Mouse (Mus musculus): Measurements from ENCODE around the gene Isl1. TPM values are rescaled to one million over a fixed set of nuclear protein-coding genes. Genes with fewer than 3 reads are reported as not detected.

The Isl1 gene
- polyA plus RNA-seq (2015; fragmentation: Nextera tagmentation; extraction: Ambion mirVana): 14.5 and 20.6 TPM in 2 replicates

DNA sequence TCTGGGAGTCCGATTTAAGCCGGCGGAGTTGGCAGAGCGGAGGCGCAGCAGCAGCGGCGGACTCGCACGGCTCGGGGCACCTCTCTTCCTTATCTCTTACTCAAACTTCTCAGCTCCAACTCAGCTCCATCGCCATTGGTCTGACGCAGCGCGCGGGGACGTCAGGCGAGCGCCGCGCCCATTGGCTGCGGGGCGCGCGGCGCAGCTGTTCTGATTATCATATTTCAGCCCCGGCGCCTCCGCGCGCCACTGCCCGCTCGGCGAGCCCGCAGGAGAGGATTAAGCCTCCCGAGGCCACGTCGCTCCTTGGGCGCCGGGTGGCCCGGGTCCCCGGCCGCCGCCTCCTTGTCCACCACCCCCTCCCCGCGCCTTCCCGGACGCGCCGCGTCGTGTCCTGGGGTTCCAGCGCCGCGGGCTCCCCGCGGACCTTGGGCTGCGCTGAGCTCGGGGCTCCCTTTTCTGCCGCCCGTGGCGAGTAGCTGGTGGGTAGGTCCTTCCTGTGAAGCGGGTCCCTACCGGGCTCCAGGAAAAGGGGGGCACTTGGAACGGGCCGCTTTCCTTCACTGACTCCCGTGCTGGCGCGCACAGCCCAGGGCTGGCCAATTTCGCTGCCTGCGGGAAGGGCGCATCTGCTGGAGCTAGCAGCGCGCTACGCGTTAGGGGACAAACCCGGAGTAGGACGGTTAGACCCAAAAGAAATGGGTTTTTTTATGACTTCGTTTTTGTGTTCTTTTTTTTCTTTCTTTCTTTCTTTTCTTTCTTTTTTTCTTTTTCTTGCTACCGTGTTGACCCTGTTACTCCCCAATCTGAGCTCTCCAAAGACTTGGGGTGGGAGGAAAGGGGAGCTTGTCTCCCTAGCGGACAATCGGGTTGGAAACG is at the start of gene Isl1:
Isl1 (minus strand) TSS at position 106 of the 879 bp plus-strand sequence.
- Histone ChIP-seq H3K9me3 (no peaks in the 10 kb centered on the region), H3K9ac (no peak within 1 kb of the TSS), H3K4me3 (peak within 1 kb of the TSS; percentile 41), H3K27ac (replicated peaks) (no peak within 1 kb of the TSS), H3K4me2 (peak within 1 kb of the TSS; percentile 67), H3K36me3 (no peaks in the 10 kb centered on the region), H3K4me1 (replicated peaks) (peaks cover 8% of the 10 kb centered on the region), H3K27me3 (peaks cover 80% of the 10 kb centered on the region)
- WGBS: under 1% methylated on average over 82 of the region's 82 CpGs
- ATAC-seq (ENCODE audit: low FRiP score, low read depth): peak; percentile 87

DNA sequence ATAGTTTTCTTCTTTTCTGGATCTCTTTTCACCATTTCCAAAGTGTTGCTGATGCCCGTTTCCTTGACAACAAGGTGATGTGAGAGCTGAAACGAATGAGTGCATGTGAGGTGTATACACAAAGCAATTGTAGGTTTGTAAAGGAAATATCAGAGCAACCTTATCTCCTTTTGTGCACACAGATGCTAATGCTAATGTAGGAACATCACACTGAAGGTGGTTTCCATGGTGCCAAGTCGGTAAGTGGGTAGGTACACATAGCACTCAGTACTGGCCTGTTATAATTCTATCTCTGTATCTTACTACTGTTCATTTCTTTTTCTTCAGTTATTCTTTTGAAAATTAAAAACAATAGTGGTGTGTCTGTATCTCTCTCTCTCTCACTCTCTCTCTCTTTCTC is 26.3 kb upstream of the Isl1 start:
- Histone ChIP-seq H3K9ac (no peak overlapping the region), H3K9me3 (no peaks in the 10 kb centered on the region), H3K4me2 (no peak overlapping the region), H3K4me3 (no peak overlapping the region), H3K36me3 (no peaks in the 10 kb centered on the region), H3K4me1 (replicated peaks) (no peaks in the 10 kb centered on the region), H3K27ac (replicated peaks) (no peak overlapping the region), H3K27me3 (no peaks in the 10 kb centered on the region)
- 74% methylated on average over 3 of the region's 3 CpGs for WGBS
- ATAC-seq (ENCODE audit: low FRiP score, low read depth): no peak

DNA sequence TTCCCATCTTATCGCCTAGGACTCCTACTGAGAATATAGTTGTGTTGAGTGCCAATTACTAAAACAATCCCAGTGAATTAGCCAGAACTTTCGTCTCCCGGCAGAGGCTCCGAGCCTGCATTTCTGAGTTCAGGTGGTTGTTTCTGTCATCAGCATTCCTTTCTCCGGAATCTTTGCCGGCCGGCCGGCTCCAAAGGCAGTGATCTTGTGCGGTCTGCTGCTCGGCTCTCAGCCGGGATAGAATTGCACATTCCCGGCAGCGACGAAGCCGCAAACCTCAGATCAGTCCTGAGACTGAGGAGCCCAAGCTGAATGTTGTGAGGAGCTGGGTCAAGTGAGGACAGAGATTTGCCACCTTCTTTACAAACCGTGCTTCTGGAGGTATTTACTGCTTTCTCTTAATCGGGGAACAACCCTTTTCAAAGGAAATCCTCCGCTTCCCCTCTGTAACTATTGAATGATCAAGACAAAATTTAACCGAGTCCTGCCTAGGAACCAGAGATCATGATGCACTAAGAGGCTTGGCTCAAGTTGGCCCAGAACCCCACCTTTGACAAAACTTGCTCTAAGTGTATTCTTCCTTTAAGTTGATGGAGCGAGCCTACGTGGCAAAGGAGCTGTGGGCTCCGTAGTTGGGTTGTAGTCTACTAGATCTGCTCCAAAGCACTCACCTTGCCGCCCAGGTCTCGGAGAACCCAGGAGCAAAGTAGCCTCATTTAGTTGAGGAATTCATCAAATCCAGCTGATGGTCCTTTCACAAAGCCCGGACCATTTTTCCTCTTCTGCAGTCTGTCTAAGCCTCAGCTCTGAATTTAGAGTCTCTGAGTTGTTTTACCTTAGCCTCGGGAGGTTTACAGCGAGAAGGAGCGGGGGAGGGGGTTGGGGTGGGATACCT is 4.4 kb upstream of the Isl1 start:
- Histone ChIP-seq H3K27me3 (peaks cover 67% of the 10 kb centered on the region), H3K27ac (replicated peaks) (no peak overlapping the region), H3K36me3 (no peaks in the 10 kb centered on the region), H3K9ac (no peak overlapping the region), H3K4me1 (replicated peaks) (peaks cover 8% of the 10 kb centered on the region), H3K9me3 (no peaks in the 10 kb centered on the region), H3K4me3 (no peak overlapping the region), H3K4me2 (no peak overlapping the region)
- WGBS: under 1% methylated on average over 28 of the region's 28 CpGs
- ATAC-seq (ENCODE audit: low FRiP score, low read depth): no peak

DNA sequence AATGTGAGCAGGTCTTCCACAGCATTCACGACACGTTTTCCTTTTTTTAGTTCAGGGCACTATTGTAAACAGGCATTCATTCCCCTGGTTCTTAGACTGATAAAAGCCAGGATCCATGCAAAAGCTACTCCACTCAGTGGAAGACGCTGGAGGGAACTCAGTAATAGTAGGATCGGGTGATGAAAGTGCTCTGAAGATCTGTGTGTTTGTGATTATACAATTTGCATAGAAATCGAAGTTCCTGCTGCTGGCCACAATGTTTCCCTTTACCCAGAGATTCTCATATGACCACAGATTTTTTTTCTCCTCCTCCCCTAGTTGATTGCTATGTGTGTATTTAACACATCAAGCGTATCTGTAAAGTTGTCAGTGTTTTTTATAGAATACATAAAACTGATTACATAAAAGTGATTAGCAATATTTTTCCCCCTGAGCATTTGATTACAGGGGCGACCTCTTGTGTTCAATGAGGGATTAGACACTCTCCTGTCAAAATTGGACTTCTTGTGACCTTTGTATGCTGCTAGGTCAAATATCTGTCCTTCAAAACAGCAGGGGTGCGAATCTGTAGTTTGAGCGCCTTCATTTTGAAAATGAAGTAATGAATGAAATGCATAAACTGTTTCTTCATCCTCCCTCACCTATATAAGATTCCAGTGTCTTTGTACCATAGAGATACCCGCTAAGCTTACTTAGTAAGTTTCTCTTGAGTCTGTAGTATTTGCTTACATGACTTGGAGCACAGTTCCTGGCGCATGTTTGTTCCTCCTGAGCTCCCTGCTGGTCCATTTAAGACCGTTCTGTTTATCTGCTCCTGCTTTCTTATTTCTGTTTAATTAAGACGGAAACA is 2.6 kb upstream of the Isl1 start:
- H3K9me3 ChIP-seq: no peaks in the 10 kb centered on the region
- H3K4me1 ChIP-seq (replicated peaks): peaks cover 8% of the 10 kb centered on the region
- H3K27me3 ChIP-seq: peaks cover 69% of the 10 kb centered on the region
- no peak overlapping the region for H3K9ac ChIP-seq
- H3K4me2 ChIP-seq: no peak overlapping the region
- H3K4me3 ChIP-seq: no peak overlapping the region
- 2% methylated on average over 13 of the region's 13 CpGs for WGBS
- no peak for ATAC-seq (ENCODE audit: low FRiP score, low read depth)
- no peak overlapping the region for H3K27ac ChIP-seq (replicated peaks)
- H3K36me3 ChIP-seq: no peaks in the 10 kb centered on the region

DNA sequence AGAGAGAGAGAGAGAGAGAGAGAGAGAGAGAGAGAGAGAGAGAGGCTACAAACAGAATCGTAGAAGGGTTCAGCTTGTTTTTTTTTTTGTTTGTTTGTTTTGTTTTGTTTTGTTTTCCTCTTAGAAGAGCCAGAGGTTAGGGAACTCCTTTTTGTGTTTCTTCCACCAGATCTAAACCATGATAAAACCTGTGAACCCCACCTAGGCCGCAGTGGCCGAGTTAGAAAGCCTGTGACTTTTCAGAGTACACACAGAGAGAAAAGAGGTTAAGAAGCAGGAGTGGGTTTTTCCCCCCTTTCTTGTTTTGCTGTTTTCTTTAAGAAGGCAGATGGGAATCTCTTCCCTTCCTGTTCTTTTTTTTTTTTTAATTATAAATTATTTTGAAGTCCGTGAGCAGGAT is 1.5 kb upstream of the Isl1 start:
- no peak overlapping the region for H3K9ac ChIP-seq
- WGBS: 5% methylated on average over 4 of the region's 4 CpGs
- H3K36me3 ChIP-seq: no peaks in the 10 kb centered on the region
- H3K4me3 ChIP-seq: no peak overlapping the region
- no peak for ATAC-seq (ENCODE audit: low FRiP score, low read depth)
- H3K4me2 ChIP-seq: no peak overlapping the region
- peaks cover 77% of the 10 kb centered on the region for H3K27me3 ChIP-seq
- peaks cover 8% of the 10 kb centered on the region for H3K4me1 ChIP-seq (replicated peaks)
- no peak overlapping the region for H3K27ac ChIP-seq (replicated peaks)
- no peaks in the 10 kb centered on the region for H3K9me3 ChIP-seq

DNA sequence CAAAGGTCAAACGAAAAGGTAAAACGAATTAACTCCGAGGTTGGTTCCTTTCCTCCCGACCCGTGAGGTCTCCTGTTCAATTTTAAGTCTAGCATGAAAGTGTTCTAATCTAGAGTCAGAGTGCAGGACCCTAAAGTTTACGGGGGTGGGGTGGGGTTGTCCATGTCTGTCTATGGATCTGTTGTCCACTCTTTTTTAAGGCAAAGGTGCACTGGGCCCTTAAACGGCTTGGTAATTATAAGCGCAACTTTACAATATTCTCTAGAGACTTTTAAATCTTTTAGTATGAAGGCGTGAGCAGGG is 925 bp upstream of the Isl1 start:
- no peak for ATAC-seq (ENCODE audit: low FRiP score, low read depth)
- no peak overlapping the region for H3K4me2 ChIP-seq

DNA sequence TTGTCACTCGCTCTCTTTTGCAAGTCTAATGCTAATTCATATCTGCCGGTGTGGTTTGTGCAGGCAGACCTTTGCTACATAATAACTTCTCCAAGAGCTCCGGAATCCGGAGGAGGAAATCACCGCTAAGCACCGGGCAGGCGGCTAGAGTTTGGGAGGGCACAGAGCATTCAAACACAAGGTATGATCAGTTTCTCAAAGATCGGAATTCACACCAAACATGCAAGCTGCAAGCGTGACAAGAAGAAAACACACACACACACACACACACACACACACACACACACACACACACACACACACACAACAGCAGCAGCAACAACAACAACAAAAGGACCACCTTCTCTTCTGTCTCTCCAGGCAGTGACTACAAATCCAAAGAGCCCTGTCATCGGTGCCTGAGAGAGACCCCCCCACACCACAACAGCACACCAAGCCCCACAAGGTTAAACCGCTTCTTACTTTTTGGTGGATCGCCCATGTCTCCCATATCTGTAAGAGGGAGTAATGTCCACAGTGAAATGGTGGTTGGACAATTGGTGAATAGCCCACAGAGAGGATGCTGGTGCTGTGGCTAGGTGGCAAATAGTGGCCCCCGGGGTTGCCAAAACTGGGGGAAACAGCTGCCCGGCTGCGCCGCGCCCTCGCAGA is 431 bp downstream of the Isl1 start:
- H3K27me3 ChIP-seq: peaks cover 78% of the 10 kb centered on the region
- no peaks in the 10 kb centered on the region for H3K9me3 ChIP-seq
- peak overlapping the region; percentile 67 for H3K4me2 ChIP-seq
- ATAC-seq (ENCODE audit: low FRiP score, low read depth): 0 out of 2 replicates have a peak, but pooled peaks have one; percentile 46
- 0% methylated on average over 18 of the region's 18 CpGs for WGBS
- no peak overlapping the region for H3K27ac ChIP-seq (replicated peaks)
- H3K9ac ChIP-seq: no peak overlapping the region
- H3K4me1 ChIP-seq (replicated peaks): peaks cover 8% of the 10 kb centered on the region
- H3K4me3 ChIP-seq: peak overlapping the region; percentile 41
- no peaks in the 10 kb centered on the region for H3K36me3 ChIP-seq

More for the DNA sequence above, 925 bp upstream of the Isl1 start:
- Histone ChIP-seq H3K36me3 (no peaks in the 10 kb centered on the region), H3K9ac (no peak overlapping the region), H3K4me3 (peak overlapping the region; percentile 41; the same call in 1 of the 2 replicates), H3K9me3 (no peaks in the 10 kb centered on the region), H3K27me3 (peaks cover 78% of the 10 kb centered on the region), H3K4me1 (replicated peaks) (peaks cover 8% of the 10 kb centered on the region), H3K27ac (replicated peaks) (no peak overlapping the region)
- under 1% methylated on average over 9 of the region's 9 CpGs for WGBS

DNA sequence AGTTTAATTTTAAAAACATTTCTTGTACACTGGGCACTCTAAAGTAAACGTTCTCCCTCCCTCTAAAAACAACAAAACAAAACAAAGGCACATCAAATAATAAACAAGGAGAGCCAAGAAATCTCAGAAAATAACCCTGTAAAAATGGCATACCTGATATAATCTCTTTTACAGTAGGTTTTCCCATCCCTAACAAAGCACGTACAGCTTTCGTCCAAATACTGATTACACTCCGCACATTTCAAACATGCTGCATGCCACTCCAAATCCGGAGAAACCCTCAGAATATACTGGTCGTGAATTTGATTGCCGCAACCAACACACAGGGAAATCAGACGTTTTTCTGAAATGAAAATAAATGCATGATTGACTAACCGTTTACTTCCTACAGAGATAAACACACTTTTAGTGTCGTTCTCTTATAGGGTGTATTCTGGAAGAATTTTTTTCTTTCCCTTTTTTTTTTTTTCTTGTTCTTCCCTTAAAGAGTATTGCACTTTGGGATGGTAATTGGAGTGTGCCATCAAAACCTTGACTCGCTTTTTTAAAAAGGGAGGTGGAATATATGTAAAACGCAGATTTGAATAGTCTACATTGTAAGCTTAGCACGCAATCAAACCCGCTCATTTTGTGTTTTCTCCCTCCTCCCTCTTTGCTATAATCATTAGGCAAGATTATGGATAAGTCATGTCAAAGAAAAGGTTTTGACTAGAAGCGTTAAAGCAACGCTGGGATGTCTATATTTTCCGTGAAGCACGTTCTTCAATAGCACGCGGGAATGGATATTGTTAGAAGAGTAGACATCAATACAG is 1.2 kb downstream of the Isl1 start:
- H3K36me3 ChIP-seq: no peaks in the 10 kb centered on the region
- H3K9ac ChIP-seq: no peak overlapping the region
- ATAC-seq (ENCODE audit: low FRiP score, low read depth): no peak
- H3K27ac ChIP-seq (replicated peaks): no peak overlapping the region
- H3K9me3 ChIP-seq: no peaks in the 10 kb centered on the region
- peaks cover 78% of the 10 kb centered on the region for H3K27me3 ChIP-seq
- no peak overlapping the region for H3K4me2 ChIP-seq
- peaks cover 8% of the 10 kb centered on the region for H3K4me1 ChIP-seq (replicated peaks)
- peak overlapping the region; percentile 3; the same call in 1 of the 2 replicates for H3K4me3 ChIP-seq
- WGBS: 2% methylated on average over 20 of the region's 20 CpGs

DNA sequence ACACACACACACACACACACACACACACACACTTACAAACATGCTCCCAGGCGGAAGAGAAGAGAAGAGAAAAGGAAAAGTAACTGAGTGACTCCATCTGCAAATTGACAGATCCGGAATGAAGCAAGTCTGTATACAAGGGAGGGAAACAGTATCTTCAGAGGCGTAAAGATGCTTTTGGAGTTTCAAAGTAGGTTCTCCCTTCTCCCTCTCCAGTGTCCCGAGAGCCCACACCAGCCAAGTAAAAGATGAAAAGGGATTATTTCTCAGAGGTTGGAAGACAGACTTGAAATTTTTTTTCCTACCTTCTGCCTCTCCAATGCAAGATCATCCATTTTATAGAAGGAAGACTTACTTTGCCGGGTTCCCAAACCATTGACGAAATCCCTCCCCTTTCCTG is 2.9 kb downstream of the Isl1 start:
- Histone ChIP-seq H3K27me3 (peaks cover 82% of the 10 kb centered on the region), H3K4me3 (no peak overlapping the region), H3K9ac (no peak overlapping the region), H3K4me1 (replicated peaks) (peaks cover 12% of the 10 kb centered on the region), H3K27ac (replicated peaks) (no peak overlapping the region), H3K9me3 (no peaks in the 10 kb centered on the region), H3K4me2 (no peak overlapping the region), H3K36me3 (no peaks in the 10 kb centered on the region)
- 2% methylated on average over 6 of the region's 6 CpGs for WGBS
- no peak for ATAC-seq (ENCODE audit: low FRiP score, low read depth)

DNA sequence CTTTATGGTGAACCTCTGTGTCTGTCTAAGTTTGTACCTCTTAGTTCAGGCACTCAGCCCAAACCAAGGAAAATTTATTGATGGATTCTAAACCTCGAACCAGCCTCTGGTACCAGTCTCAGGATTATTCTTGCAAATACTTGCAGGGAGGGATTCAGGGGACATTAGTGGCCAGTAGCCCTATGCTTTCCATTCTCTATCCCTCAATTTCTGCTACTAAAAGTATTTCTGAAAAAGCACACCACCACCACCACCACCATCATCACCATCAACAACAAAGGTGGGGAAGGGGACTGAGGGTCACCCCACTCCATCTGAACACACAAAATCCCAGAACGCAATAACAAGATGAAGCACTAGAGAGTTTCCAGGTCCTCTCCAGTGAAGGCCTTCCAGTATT is 3.8 kb downstream of the Isl1 start:
- peaks cover 12% of the 10 kb centered on the region for H3K4me1 ChIP-seq (replicated peaks)
- no peaks in the 10 kb centered on the region for H3K9me3 ChIP-seq
- H3K9ac ChIP-seq: no peak overlapping the region
- no peak overlapping the region for H3K4me2 ChIP-seq
- H3K27ac ChIP-seq (replicated peaks): no peak overlapping the region
- 3% methylated on average over 2 of the region's 2 CpGs for WGBS
- H3K36me3 ChIP-seq: no peaks in the 10 kb centered on the region
- peaks cover 84% of the 10 kb centered on the region for H3K27me3 ChIP-seq
- H3K4me3 ChIP-seq: no peak overlapping the region
- ATAC-seq (ENCODE audit: low FRiP score, low read depth): no peak
